Mouse (Mus musculus) testis, postnatal 14 days (tissue): Measurements from ENCODE around the gene Nufip1.

Experiments
- DNase-seq: peaks from one replicate; pipeline ENCODE4 v3.0.0; 2021; ENCODE audit warnings: low spot score

Nufip1 gene

DNA sequence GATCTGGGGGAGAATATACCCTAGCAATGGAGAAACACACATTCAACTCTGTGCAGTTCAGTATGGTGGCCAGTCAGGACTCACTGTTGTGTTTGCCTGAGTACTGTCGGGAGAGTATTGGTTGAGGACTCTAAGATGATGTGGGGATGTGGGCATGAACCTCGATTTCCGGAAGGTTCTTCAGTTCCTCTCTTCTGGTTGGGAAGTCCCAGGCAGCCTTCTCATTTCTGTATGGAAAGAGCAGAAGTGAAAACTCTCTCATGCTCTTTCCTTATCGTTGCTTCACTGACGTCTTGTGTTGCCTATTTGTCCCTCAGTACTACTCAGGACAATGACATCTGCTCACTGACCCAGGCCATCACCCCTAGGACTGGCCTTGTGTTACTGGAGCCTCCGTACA is 68.7 kb downstream of the Nufip1 start:
- DNase-seq = no peak

DNA sequence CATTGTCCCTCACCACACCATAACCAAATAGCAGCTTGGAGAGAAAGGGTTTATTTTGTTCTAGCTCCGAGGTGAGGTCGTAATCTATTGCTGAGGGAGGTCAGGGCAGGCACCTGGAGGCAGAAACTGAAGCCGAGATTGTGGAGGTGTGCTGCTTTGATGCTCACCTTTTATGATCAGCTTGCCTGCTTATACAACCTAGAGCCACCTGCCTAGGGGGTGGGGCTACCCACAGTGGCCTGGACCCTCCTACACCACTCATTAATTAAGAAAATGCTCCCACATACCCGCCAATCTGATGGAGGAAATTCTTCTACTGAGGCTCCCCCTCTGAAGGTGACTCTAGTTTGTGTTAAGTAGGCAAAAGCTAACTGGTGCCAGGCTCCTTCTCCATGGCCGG is 74.7 kb downstream of the Nufip1 start:
- DNase-seq = no peak

DNA sequence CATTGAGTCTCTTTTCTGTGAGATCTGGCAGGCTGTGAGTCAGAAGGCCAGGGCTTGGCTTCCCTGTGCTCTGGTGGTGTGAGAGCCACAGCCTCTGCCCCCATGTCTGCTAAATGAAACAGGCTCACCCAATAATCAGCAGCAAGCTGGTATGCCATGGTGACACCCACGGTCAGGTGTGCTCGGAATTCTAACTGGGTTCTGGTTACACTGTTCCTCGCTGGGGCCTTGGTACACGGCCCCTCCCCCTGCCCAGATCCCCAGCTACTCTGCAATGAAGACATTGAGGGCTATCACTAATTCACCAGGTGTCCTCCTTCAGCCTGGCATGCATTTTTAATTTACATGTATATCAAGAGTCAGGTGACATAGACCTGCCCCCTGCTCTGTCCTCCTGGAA is 75.6 kb downstream of the Nufip1 start:
- no peak for DNase-seq
